Mouse (Mus musculus) CH12.LX (cell line): ENCODE measurements at regions not wholly inside any gene's neighbourhood (a gene's known extent, or its start where the extent isn't known, plus 50 kb on each side); places are given as distances from the start of the nearest gene placed in this dataset.

ENCODE experiments used
- CTCF ChIP-seq, 2 experiments: IDR thresholded peaks in 1 of 2; conservative IDR thresholded peaks in 1 of 2; 2 replicates each; pipeline ENCODE4 v1.5.1; 2011 to 2012; ENCODE audit warnings: low read depth in 2 of 2, low read length in 2 of 2, improper control_type of control experiment in 1 of 2, inconsistent platforms in 1 of 2, mild to moderate bottlenecking in 1 of 2, moderate library complexity in 1 of 2
- EP300 ChIP-seq: IDR thresholded peaks from 2 replicates; pipeline ENCODE4 v1.6.1; 2011; ENCODE audit warnings: low read length, improper control_type of control experiment
- HCFC1 ChIP-seq: IDR thresholded peaks from 2 replicates; pipeline ENCODE4 v1.6.1; 2012; ENCODE audit warnings: low read depth, mild to moderate bottlenecking, inconsistent platforms, low read length, improper control_type of control experiment
- JUND ChIP-seq: conservative IDR thresholded peaks from 2 replicates; pipeline ENCODE4 v1.6.1; 2011; ENCODE audit warnings: low read depth, low read length, improper control_type of control experiment
- MAFK ChIP-seq: IDR thresholded peaks from 2 replicates; pipeline ENCODE4 v1.6.1; 2011; ENCODE audit warnings: low read length, improper control_type of control experiment; ENCODE audit not compliant: insufficient replicate concordance
- MAX ChIP-seq: IDR thresholded peaks from 2 replicates; pipeline ENCODE4 v1.6.1; 2011; ENCODE audit warnings: low read length, improper control_type of control experiment
- MYC ChIP-seq: IDR thresholded peaks from 2 replicates; pipeline ENCODE4 v1.6.1; 2011; ENCODE audit warnings: low read depth, mild to moderate bottlenecking, improper control_type of control experiment, low read length
- POLR2A ChIP-seq: IDR thresholded peaks from 2 replicates; pipeline ENCODE4 v1.6.1; 2011; ENCODE audit warnings: low read depth, mild to moderate bottlenecking, improper control_type of control experiment, low read length
- RAD21 ChIP-seq: IDR thresholded peaks from 2 replicates; pipeline ENCODE4 v1.6.1; 2011; ENCODE audit warnings: low read depth, mild to moderate bottlenecking, low read length, improper control_type of control experiment, moderate library complexity
- SMC3 ChIP-seq: IDR thresholded peaks from 2 replicates; pipeline ENCODE4 v1.6.1; 2011; ENCODE audit warnings: low read depth, low read length, improper control_type of control experiment
- USF1 ChIP-seq: IDR thresholded peaks from 2 replicates; pipeline ENCODE4 v1.6.1; 2014; ENCODE audit warnings: low read depth, mild to moderate bottlenecking, inconsistent platforms, low read length, improper control_type of control experiment
- ZMIZ1 ChIP-seq: IDR thresholded peaks from 2 replicates; pipeline ENCODE4 v1.6.1; 2012; ENCODE audit warnings: low read depth, mild to moderate bottlenecking, inconsistent platforms, low read length, improper control_type of control experiment

DNA sequence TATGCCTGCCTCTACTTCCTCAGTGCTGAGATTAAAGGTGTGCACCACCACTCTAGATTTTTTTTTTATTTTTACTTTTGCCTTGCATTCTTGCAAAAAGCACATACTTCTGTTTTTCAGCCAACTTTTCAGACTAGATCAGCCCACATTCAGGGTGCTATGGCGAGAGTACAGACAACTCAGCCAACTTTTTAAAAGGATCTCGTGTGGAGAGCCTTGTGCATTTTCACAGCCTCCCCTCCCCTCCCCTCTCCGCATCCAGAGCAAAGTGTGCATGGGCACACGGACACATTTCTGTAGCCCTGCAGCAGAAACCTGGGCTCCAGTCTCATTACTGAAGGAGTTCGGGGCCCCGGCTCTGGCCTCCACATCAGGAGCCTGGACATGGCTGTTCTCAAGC, 52.6 kb upstream of the Slc6a6 start:
- no peak for TF ChIP-seq CTCF (conservative IDR thresholded peaks at IDR 0.05 in 1 of 2, IDR thresholded peaks at IDR 0.05 in 1 of 2; ENCODE audit: low read depth in 2 of 2, low read length in 2 of 2)
- no peak for TF ChIP-seq POLR2A
- TF ChIP-seq ZMIZ1: no peak
- TF ChIP-seq HCFC1: no peak
- no peak for TF ChIP-seq EP300
- TF ChIP-seq RAD21: no peak
- TF ChIP-seq MYC: no peak
- TF ChIP-seq USF1: no peak
- TF ChIP-seq MAFK: no peak
- TF ChIP-seq SMC3: no peak
- no peak for TF ChIP-seq JUND
- no peak for TF ChIP-seq MAX
